Mouse (Mus musculus) thymus, adult 2 months (tissue): Measurements from ENCODE around the gene Icmt. TPM values are rescaled to one million over a fixed set of nuclear protein-coding genes. Genes with fewer than 3 reads are reported as not detected.
A peak's percentile ranks its signal among the peaks of the same experiment; 100 is the strongest.

Source experiments
- DNase-seq: peaks from one replicate; pipeline ENCODE4 v3.0.0; 2021
- H3K27ac ChIP-seq: fragments of 200-500 bp; 2 replicates; pipeline ENCODE4 v1.5.1; 2012; ENCODE audit warnings: low read length, control low read depth; ENCODE audit not compliant: control insufficient read depth, insufficient read depth
- H3K27me3 ChIP-seq: fragments of 200-500 bp; 2 replicates; pipeline ENCODE4 v1.6.1; 2012; ENCODE audit warnings: mild to moderate bottlenecking, low read length, moderate library complexity, mixed read lengths; ENCODE audit not compliant: control insufficient read depth, insufficient read depth
- H3K36me3 ChIP-seq: fragments of 200-500 bp; 2 replicates; pipeline ENCODE4 v1.6.1; 2012; ENCODE audit warnings: mild to moderate bottlenecking, low read length, moderate library complexity; ENCODE audit not compliant: control insufficient read depth, insufficient read depth
- H3K4me1 ChIP-seq: fragments of 200-500 bp; replicated peaks from 2 replicates; pipeline ENCODE4 v1.6.1; 2012; ENCODE audit warnings: low read length; ENCODE audit not compliant: control insufficient read depth, insufficient read depth
- H3K4me3 ChIP-seq: fragments of 200-500 bp; 2 replicates; pipeline ENCODE4 v1.5.1; 2012; ENCODE audit warnings: mild to moderate bottlenecking, low read length, control low read depth, moderate library complexity; ENCODE audit not compliant: control insufficient read depth, insufficient read depth
- CTCF ChIP-seq: fragments of 200-500 bp; IDR thresholded peaks from 2 replicates; pipeline ENCODE4 v1.5.1; 2012; ENCODE audit warnings: mild to moderate bottlenecking, control low read depth, low read length, moderate library complexity, borderline replicate concordance; ENCODE audit not compliant: control insufficient read depth, poor library complexity, insufficient read depth; ENCODE audit errors: extremely low read depth
- POLR2A ChIP-seq: fragments of 200-500 bp; IDR thresholded peaks from 2 replicates; pipeline ENCODE4 v1.6.1; 2012; ENCODE audit warnings: mild to moderate bottlenecking, low read length, control low read depth, moderate library complexity; ENCODE audit not compliant: control insufficient read depth, poor library complexity, insufficient read depth; ENCODE audit errors: extremely low read depth
- WGBS: fragments of 180-500 bp; shearing (Covaris S2); methylation state at CpG from one replicate; pipeline ENCODE4 v1.1.7; 2018; 5-methylcytosine and 5-hydroxymethylcytosine counted together
- polyA plus RNA-seq: library from polyadenylated mRNA; depleted of rRNA; stranded (reverse); fragments of >200 nt; gene quantifications from 2 replicates; pipeline ENCODE4 v1.2.3, GENCODE M21; 2012

The Icmt gene
- polyA plus RNA-seq, 1 experiment, result 42.6 TPM

GRCm38 (mm10) chr4:152294188-152294929 lies 2.7 kb upstream of the Icmt start:
- no peaks in the 10 kb centered on the region for H3K36me3 ChIP-seq
- no peak overlapping the region for H3K27ac ChIP-seq
- no peak for DNase-seq
- WGBS, result 51% methylated on average over 10 of the region's 10 CpGs
- no peak overlapping the region for H3K4me3 ChIP-seq
- H3K27me3 ChIP-seq, result no peaks in the 10 kb centered on the region; the same call in 1 of the 2 replicates
- no peak for TF ChIP-seq CTCF
- H3K4me1 ChIP-seq, result peaks cover 19% of the 10 kb centered on the region

- peak; percentile 40 for DNase-seq
- peaks cover 19% of the 10 kb centered on the region for H3K4me1 ChIP-seq
These were observed 1.1 kb upstream of the Icmt start for GRCm38 (mm10) chr4:152295916-152296315.

DNA sequence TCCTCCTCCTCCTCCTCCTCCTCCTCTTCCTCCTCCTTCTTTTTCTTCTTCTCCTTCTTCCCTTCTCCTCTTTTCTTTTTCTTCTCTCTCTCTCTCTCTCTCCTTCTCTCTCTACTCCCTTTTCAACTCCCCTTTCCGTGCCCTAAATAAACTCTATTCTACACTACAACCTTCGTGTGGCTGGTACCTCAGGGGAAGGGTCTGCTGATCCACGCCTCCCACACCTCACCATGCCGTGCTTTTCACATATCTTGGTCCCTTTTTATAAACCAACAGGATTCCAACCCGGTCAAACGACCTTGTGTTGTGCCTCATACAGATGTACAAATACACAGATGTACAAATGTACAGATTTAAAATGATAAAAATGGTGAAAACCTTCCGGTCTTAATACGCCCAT lies 656 bp upstream of the Icmt start:
- H3K27ac ChIP-seq, result peak overlapping the region; percentile 87
- no peak for TF ChIP-seq POLR2A
- no peak for TF ChIP-seq CTCF
- peak overlapping the region; percentile 80 for H3K4me3 ChIP-seq
- H3K4me1 ChIP-seq, result peaks cover 19% of the 10 kb centered on the region
- WGBS, result 5% methylated on average over 8 of the region's 8 CpGs
- H3K27me3 ChIP-seq, result no peaks in the 10 kb centered on the region
- H3K36me3 ChIP-seq, result peaks cover 5% of the 10 kb centered on the region; the same call in 1 of the 2 replicates
- no peak for DNase-seq

More at GRCm38 (mm10) chr4:152295916-152296315, 1.1 kb upstream of the Icmt start:
- WGBS, result 0% methylated on average over 4 of the region's 4 CpGs
- Histone ChIP-seq H3K36me3 (peaks cover 5% of the 10 kb centered on the region; the same call in 1 of the 2 replicates), H3K4me3 (no peak overlapping the region), H3K27ac (peak overlapping the region; percentile 10), H3K27me3 (no peaks in the 10 kb centered on the region; the same call in 1 of the 2 replicates)
- no peak for TF ChIP-seq POLR2A
- no peak for TF ChIP-seq CTCF

DNA sequence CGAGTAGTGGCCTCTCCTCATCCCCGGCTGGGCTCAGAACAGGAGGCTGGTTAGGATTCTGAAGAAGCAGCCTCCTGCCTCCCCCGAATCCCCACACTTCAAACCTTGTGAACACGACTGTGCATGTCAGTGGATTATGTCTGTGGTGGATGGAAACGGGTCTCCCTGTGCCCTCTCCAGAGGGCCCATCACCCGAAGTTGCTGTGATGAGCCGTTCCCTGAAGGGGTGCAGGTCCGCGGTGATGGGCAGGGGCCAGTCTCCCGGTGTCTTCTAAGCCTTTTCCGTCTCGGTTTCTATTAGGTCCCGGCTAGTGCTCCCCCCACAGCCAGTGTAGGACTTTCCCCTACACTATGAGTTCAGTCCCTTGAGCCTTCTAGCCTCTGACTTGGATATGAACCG lies 1.8 kb downstream of the Icmt start:
- Histone ChIP-seq H3K27ac (no peak overlapping the region), H3K4me3 (no peak overlapping the region), H3K27me3 (no peaks in the 10 kb centered on the region), H3K4me1 (peaks cover 19% of the 10 kb centered on the region), H3K36me3 (peaks cover 16% of the 10 kb centered on the region; the same call in 1 of the 2 replicates)
- 94% methylated on average over 14 of the region's 14 CpGs for WGBS
- TF ChIP-seq CTCF, result no peak
- TF ChIP-seq POLR2A, result no peak
- no peak for DNase-seq

DNA sequence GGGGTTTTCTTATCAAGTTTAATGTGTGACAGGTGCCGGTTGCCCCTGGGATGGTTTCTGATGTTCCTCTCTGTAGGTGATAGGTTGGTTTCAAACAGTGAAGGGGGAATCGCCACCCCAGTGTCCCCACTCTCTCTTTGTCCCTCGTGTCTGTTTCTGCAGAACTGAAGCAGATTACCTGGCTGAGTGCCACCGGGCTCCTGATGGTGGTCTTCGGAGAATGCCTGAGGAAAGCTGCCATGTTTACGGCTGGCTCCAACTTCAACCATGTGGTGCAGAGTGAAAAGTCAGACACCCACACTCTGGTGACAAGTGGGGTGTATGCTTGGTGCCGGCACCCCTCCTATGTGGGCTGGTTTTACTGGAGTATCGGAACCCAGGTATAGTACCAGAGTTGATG lies 3.3 kb downstream of the Icmt start:
- TF ChIP-seq POLR2A, result no peak
- no peak for TF ChIP-seq CTCF
- 97% methylated on average over 8 of the region's 8 CpGs for WGBS
- no peak for DNase-seq
- Histone ChIP-seq H3K4me3 (no peak overlapping the region), H3K27me3 (no peaks in the 10 kb centered on the region), H3K27ac (no peak overlapping the region), H3K36me3 (peaks cover 16% of the 10 kb centered on the region; the same call in 1 of the 2 replicates), H3K4me1 (peaks cover 17% of the 10 kb centered on the region)

DNA sequence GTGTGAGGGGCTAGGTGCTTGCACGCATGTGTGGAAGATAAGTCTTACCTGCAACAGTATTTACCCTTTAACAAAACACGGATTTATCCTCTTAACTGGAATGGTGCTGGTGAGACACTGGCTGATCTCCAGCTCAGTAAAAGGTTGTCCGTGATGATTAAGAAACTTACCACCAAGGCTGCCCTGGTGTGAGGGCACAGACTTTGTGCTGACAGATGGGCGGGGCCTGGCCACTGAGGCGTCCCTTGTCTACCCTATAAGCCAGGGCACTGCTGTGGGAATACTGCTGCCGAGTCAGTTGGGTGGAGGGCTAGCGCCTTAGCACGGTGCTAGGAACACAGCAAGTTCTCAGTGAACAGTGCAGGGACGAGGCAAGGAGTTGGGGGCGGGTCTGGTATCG lies 5.0 kb downstream of the Icmt start:
- peaks cover 10% of the 10 kb centered on the region for H3K4me1 ChIP-seq
- no peaks in the 10 kb centered on the region for H3K27me3 ChIP-seq
- WGBS, result 98% methylated on average over 11 of the region's 11 CpGs
- peaks cover 16% of the 10 kb centered on the region; the same call in 1 of the 2 replicates for H3K36me3 ChIP-seq
- no peak for TF ChIP-seq POLR2A
- no peak for TF ChIP-seq CTCF
- no peak for DNase-seq
- H3K27ac ChIP-seq, result no peak overlapping the region
- no peak overlapping the region for H3K4me3 ChIP-seq
